Mouse (Mus musculus): ENCODE results near the gene B230217C12Rik.

The B230217C12Rik gene

GRCm38 (mm10) chr11:97829365-97829764 lies 11.2 kb upstream of the B230217C12Rik start:
- TF ChIP-seq GATA4 (IDR thresholded peaks at IDR 0.05; ENCODE audit: insufficient replicate concordance, low read length) = no peak

- TF ChIP-seq GATA4 (IDR thresholded peaks at IDR 0.05; ENCODE audit: insufficient replicate concordance, low read length) = no peak
These were observed 10.6 kb upstream of the B230217C12Rik start for GRCm38 (mm10) chr11:97829913-97830476.

DNA sequence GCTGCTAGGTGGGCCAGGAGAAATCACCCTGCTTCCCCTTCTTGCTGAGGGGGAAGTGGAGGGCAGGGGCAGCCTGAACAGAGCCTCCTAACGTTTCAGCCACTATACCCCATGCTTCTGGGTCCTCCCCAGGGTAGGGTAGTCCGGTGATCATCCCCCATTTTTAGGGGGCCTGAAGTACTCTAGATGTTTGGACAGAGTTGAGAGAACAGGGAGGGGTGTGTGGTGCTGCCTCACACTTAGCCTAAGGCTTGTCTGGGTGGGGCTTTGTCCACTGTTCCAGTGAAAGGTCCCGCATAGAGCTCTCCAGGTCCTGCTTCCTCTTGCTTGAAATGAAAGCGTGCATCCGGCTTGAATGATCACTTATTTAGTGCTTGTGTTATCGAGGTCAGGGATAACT lies 10.1 kb upstream of the B230217C12Rik start:
- TF ChIP-seq GATA4 (IDR thresholded peaks at IDR 0.05; ENCODE audit: insufficient replicate concordance, low read length) = no peak

- TF ChIP-seq GATA4 (IDR thresholded peaks at IDR 0.05; ENCODE audit: insufficient replicate concordance, low read length) = peak; percentile 12; the same call in 1 of the 2 replicates
These were observed 8.6 kb upstream of the B230217C12Rik start for GRCm38 (mm10) chr11:97832001-97832400.

GRCm38 (mm10) chr11:97833352-97833751 lies 7.2 kb upstream of the B230217C12Rik start:
- TF ChIP-seq GATA4 (IDR thresholded peaks at IDR 0.05; ENCODE audit: insufficient replicate concordance, low read length) = no peak

DNA sequence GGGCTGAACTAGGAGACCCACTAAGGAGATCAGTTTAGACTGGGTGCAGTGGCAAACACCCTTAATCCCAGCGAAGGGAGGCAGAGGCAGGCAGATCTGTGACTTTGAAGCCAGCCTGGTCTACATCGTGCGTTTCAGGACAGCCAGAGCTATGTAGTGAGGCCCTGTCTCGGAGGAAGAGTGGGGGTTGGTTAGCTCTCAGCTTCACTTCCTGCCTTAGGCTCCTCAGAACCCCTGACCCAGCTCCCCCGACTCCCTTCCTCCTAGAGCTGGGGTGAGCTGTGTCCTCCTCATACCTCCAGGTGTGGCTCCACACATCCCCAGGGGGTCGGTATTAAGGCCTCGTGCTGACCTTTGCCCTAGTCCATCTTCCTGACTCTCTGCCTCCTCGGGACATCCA lies 4.0 kb upstream of the B230217C12Rik start:
- TF ChIP-seq GATA4 (IDR thresholded peaks at IDR 0.05; ENCODE audit: insufficient replicate concordance, low read length) = no peak

GRCm38 (mm10) chr11:97837051-97837450 lies 3.5 kb upstream of the B230217C12Rik start:
- peak; percentile 58; the same call in 1 of the 2 replicates for TF ChIP-seq GATA4 (IDR thresholded peaks at IDR 0.05; ENCODE audit: insufficient replicate concordance, low read length)

DNA sequence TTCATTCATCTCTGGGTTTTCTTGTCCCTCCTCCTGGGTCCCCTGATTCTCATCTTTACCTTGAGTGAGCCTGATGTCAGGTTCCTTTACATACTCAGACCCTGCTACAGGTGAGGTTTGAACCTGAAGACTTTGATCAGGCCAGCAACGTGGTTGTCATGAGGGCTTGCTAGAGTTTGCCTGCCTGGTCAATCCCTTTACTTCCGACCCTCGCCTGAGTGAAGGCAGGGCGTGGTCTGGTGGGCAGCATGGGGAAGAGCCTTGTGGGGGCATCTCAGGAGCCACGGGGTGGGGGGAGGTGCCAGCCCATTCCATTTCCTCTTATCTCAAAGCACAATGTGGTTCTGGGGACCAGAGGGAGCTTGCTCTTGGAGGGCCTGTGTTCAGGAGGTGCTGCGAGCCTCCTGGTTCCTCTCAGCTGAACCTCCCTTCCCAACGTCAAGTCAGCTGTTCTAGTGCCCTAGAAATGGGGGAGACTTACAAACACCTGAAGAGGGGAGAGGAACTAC lies 2.9 kb upstream of the B230217C12Rik start:
- TF ChIP-seq GATA4 (IDR thresholded peaks at IDR 0.05; ENCODE audit: insufficient replicate concordance, low read length) = no peak

DNA sequence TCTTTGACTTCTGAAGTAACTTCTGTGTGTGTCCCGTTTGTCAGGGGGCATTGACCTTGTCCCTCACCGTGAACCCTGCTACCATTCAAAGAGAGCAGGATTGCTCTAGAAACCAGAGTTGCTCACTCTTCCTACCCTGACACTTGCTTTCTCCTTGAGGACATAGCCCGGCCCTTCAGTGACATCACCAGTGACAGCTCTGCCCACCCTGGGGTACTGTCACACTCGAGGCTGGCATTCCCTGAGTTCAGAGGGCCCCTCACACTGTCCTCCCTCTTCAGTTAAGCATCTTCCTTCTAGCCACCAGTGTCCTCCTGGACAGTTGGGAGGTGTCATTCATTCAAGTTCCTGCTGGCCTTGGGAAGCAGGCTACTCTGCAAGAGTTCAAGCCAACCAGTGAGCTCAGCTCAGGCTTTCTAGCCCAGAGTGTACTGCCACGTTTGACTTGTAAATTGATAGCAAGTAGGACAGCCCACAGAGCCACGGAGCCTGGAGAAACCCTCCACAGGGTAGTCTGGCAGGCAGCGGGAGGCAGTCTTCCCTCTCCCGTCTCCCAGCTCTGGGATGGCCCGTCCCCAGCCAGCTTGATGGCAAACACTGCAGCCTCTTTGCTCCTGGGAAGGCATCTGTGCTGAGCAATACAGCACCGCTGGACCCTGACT lies 1.7 kb upstream of the B230217C12Rik start:
- no peak for TF ChIP-seq GATA4 (IDR thresholded peaks at IDR 0.05; ENCODE audit: insufficient replicate concordance, low read length)

DNA sequence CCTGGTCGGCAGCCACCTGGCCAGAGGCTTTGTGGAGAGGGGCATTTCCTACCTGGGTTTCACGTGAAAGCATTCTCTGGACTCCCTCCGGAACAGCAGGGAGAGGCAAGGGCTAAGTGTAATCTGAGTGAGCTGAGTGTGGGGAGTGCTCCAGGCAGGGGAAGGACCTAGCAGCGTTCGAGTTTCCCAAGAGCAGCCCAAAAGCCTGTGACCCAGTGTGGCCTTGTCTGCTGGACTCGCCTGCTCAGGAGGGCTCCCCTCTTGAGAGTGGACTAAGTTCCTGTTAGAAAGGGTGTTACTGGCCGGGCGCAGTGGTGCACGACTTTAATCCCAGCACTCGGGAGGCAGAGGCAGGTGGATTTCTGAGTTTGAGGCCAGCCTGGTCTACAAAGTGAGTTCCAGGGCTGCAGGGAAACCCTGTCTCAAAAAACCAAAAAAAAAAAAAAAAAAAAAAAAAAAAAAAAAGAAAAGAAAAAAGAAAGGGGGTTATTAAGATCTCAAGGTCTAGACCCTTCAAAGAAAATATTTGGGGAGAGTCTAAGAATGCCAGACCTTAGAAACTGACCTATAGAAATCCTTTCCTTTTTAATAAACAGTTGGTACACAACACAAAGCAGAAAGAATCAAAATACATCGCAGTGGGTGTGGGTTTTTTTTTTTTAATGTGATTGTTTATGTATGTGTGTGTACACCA lies 992 bp upstream of the B230217C12Rik start:
- TF ChIP-seq GATA4 (IDR thresholded peaks at IDR 0.05; ENCODE audit: insufficient replicate concordance, low read length) = no peak

DNA sequence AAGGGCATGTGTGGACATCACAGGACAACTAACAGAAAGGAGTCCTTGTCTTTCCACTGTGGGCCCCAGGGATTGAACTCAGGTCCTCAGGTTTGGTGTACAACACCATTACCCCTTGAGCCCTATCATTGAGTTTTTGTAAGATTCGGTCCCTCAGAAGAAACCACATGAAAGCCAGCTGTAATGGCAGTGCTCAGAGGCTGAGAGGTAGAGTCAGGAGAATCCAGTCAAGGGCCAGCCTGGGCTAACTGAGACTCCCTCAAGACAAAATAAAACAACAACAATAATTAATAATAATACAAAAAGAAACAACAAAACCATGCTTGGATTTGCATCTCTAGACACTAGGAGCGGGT lies 467 bp upstream of the B230217C12Rik start:
- TF ChIP-seq GATA4 (IDR thresholded peaks at IDR 0.05; ENCODE audit: insufficient replicate concordance, low read length) = no peak

- TF ChIP-seq GATA4 (IDR thresholded peaks at IDR 0.05; ENCODE audit: insufficient replicate concordance, low read length) = peak; percentile 17; the same call in 1 of the 2 replicates
These were observed 546 bp downstream of the B230217C12Rik start for GRCm38 (mm10) chr11:97840991-97841661.

DNA sequence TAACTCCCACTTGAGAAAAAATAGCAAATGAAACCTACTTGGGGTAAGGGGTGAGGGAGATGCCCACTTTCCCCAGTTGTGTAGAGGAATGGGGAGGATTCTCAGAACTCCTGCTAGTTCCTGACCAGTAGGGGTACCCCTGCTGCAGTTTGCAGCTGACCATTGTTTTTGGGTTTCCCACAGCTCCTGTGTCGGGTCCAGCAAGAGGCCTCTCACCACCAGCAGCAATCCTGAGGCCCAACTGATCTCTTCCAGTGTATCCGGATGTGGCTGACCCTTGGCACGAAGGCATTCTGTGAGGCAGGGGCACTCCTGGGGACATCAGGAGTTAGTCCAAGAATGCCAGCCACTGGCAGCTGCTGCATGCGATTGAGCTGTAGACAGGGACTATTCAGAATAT lies 1.4 kb downstream of the B230217C12Rik start:
- no peak for TF ChIP-seq GATA4 (IDR thresholded peaks at IDR 0.05; ENCODE audit: insufficient replicate concordance, low read length)

DNA sequence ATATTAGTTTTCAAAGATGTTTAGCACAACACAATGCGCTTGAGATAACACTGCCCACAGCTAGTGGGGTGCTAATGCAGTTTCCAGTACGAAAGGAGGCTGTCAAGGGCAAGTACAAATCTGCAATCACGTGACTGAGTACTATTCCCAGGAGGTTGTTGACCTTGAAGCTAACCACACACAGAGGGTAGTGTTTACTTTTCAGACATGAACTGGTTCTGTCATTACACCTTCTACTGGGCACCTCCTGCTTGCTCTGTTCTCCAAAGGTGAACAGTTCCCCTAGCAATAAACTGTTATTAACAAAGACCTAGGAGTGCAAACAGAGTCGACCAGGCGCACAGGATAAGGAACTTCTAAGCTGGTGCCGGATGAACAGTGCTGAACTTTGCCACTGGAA lies 9.8 kb downstream of the B230217C12Rik start:
- no peak; the same call in 1 of the 2 replicates for TF ChIP-seq GATA4 (IDR thresholded peaks at IDR 0.05; ENCODE audit: insufficient replicate concordance, low read length)

DNA sequence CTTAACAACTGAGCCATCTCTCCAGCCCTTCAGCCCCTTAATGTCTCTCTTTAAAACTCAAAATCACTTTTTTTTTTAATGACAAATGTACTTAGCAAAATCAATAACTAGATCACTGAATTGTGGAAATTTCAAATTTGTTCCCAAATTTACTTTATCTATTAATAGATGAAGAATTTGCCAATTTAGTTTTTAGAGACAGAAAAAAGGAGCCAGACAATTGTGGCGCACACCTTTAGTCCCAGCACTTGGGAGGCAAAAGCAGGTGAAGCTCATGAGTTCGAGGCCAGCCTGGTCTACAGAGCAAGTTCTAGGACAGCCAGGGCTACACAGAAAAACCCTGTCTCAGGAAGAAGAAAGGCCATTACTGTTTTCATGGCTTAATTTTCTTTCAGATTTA lies 11.0 kb downstream of the B230217C12Rik start:
- TF ChIP-seq GATA4 (IDR thresholded peaks at IDR 0.05; ENCODE audit: insufficient replicate concordance, low read length) = no peak

- TF ChIP-seq GATA4 (IDR thresholded peaks at IDR 0.05; ENCODE audit: insufficient replicate concordance, low read length) = no peak
These were observed 14.9 kb downstream of the B230217C12Rik start for GRCm38 (mm10) chr11:97855473-97855872.

Measured in liver, adult (tissue).